Mouse (Mus musculus) liver, embryonic 14.5 days (tissue): ENCODE data around the gene Msmo1.

Source experiments
- CTCF ChIP-seq: IDR thresholded peaks from 2 replicates; pipeline ENCODE4 v1.5.1; 2016; ENCODE audit warnings: antibody characterized with exemption, low read depth, control low read depth
- EP300 ChIP-seq: IDR thresholded peaks from 2 replicates; pipeline ENCODE4 v1.6.1; 2016; ENCODE audit warnings: antibody characterized with exemption, low read depth

- TF ChIP-seq EP300: no peak
- TF ChIP-seq CTCF: no peak
Measured at GRCm38 (mm10) chr8:64688161-64688560, 45.4 kb downstream of the Msmo1 start.
